Mouse (Mus musculus): ENCODE measurements at regions not wholly inside any gene's neighbourhood (a gene's known extent, or its start where the extent isn't known, plus 50 kb on each side); places are given as distances from the start of the nearest gene placed in this dataset.

GRCm38 (mm10) chr8:50276346-50276745 is 1432.6 kb upstream of the Tenm3 start:
- H3K4me1 ChIP-seq (ENCODE audit: control insufficient read depth in 1 of 2, insufficient read depth in 2 of 2, low read length in 2 of 2) = no peaks in the 10 kb centered on the region
- no peak overlapping the region for H3K27ac ChIP-seq (ENCODE audit: control insufficient read depth, low read depth, low read length)
- no peaks in the 10 kb centered on the region for H3K9me3 ChIP-seq (replicated peaks; ENCODE audit: insufficient read depth, low read length)
- no peaks in the 10 kb centered on the region for H3K79me2 ChIP-seq (ENCODE audit: control insufficient read depth, insufficient read depth, low read length, poor library complexity)
- H3K4me3 ChIP-seq (ENCODE audit: control insufficient read depth in 1 of 2, insufficient read depth in 1 of 2, low read depth in 2 of 2, low read length in 2 of 2) = no peak overlapping the region
- no peaks in the 10 kb centered on the region for H3K36me3 ChIP-seq (ENCODE audit: control insufficient read depth in 1 of 2, insufficient read depth in 2 of 2, low read length in 2 of 2)
- no peak for TF ChIP-seq RAD21 (IDR thresholded peaks at IDR 0.05; ENCODE audit: low read depth, low read length)
- no peak for TF ChIP-seq POLR2A (IDR thresholded peaks at IDR 0.05; ENCODE audit: control insufficient read depth in 1 of 2, insufficient read depth in 1 of 2, low read depth in 1 of 2, low read length in 2 of 2, poor library complexity in 1 of 2)
- no peak for TF ChIP-seq TAL1 (IDR thresholded peaks at IDR 0.05; ENCODE audit: low read length)
- no peak for TF ChIP-seq ZMIZ1 (IDR thresholded peaks at IDR 0.05; ENCODE audit: low read depth, low read length)
- no peak for TF ChIP-seq ZC3H11A (IDR thresholded peaks at IDR 0.05; ENCODE audit: low read depth, low read length)
- TF ChIP-seq ELF1 (IDR thresholded peaks at IDR 0.05; ENCODE audit: low read depth, low read length) = no peak
- no peak for TF ChIP-seq EP300 (IDR thresholded peaks at IDR 0.05; ENCODE audit: low read depth in 1 of 2, low read length in 2 of 2)
- TF ChIP-seq MAX (IDR thresholded peaks at IDR 0.05; ENCODE audit: low read length) = no peak
- no peak for TF ChIP-seq HCFC1 (IDR thresholded peaks at IDR 0.05; ENCODE audit: low read depth, low read length)
- TF ChIP-seq UBTF (IDR thresholded peaks at IDR 0.05; ENCODE audit: borderline replicate concordance, insufficient read depth, low read depth, low read length) = no peak
- TF ChIP-seq MAFK (IDR thresholded peaks at IDR 0.05; ENCODE audit: borderline replicate concordance, low read depth, low read length) = no peak
- TF ChIP-seq MXI1 (IDR thresholded peaks at IDR 0.05; ENCODE audit: low read depth, low read length) = no peak
- no peak for TF ChIP-seq ZKSCAN1 (IDR thresholded peaks at IDR 0.05; ENCODE audit: low read depth, low read length)
- TF ChIP-seq CHD2 (IDR thresholded peaks at IDR 0.05; ENCODE audit: low read length) = no peak
- no peak for DNase-seq (ENCODE audit: low read depth, low spot score)
- no peak overlapping the region for H3K9ac ChIP-seq (ENCODE audit: control insufficient read depth, low read depth, low read length, poor library complexity, severe bottlenecking)
- H3K27me3 ChIP-seq (ENCODE audit: control insufficient read depth in 1 of 2, insufficient read depth in 2 of 2, low read length in 2 of 2) = no peaks in the 10 kb centered on the region

GRCm38 (mm10) chr8:50264757-50265156 is 1421.0 kb upstream of the Tenm3 start:
- H3K36me3 ChIP-seq (ENCODE audit: control insufficient read depth in 1 of 2, insufficient read depth in 2 of 2, low read length in 2 of 2) = no peaks in the 10 kb centered on the region
- H3K4me1 ChIP-seq (ENCODE audit: control insufficient read depth in 1 of 2, insufficient read depth in 2 of 2, low read length in 2 of 2) = no peaks in the 10 kb centered on the region
- H3K27ac ChIP-seq (ENCODE audit: control insufficient read depth, low read depth, low read length) = no peak overlapping the region
- H3K9me3 ChIP-seq (replicated peaks; ENCODE audit: insufficient read depth, low read length) = no peaks in the 10 kb centered on the region
- H3K27me3 ChIP-seq (ENCODE audit: control insufficient read depth in 1 of 2, insufficient read depth in 2 of 2, low read length in 2 of 2) = no peaks in the 10 kb centered on the region
- H3K4me3 ChIP-seq (ENCODE audit: control insufficient read depth in 1 of 2, insufficient read depth in 1 of 2, low read depth in 2 of 2, low read length in 2 of 2) = no peak overlapping the region
- no peaks in the 10 kb centered on the region for H3K79me2 ChIP-seq (ENCODE audit: control insufficient read depth, insufficient read depth, low read length, poor library complexity)
- DNase-seq (ENCODE audit: low read depth, low spot score) = no peak
- TF ChIP-seq MYC (IDR thresholded peaks at IDR 0.05; ENCODE audit: low read depth, low read length) = no peak
- TF ChIP-seq JUND (IDR thresholded peaks at IDR 0.05; ENCODE audit: low read depth, low read length) = no peak
- no peak for TF ChIP-seq ELF1 (IDR thresholded peaks at IDR 0.05; ENCODE audit: low read depth, low read length)
- no peak overlapping the region for H3K9ac ChIP-seq (ENCODE audit: control insufficient read depth, low read depth, low read length, poor library complexity, severe bottlenecking)

Measured in MEL (cell line).